Mouse (Mus musculus) left cerebral cortex, adult 9 months (tissue): ENCODE results near the gene Serpina6.
"Not testable (repeated sequence)": the region's sequence is repeated elsewhere in the genome, so short reads cannot be mapped to it uniquely, and the experiment has no call there.

Experiments used
- DNase-seq, 2 experiments: peaks; one replicate each; pipeline ENCODE4 v3.0.0; 2022; ENCODE audit warnings: low spot score in 2 of 2

Serpina6 gene

GRCm38 (mm10) chr12:103656848-103657626 is at the start of gene Serpina6:
Gene Serpina6, minus strand, starts transcription at chr12:103657212.
- DNase-seq = no peak

GRCm38 (mm10) chr12:103706113-103706512 is 49.1 kb upstream of the Serpina6 start:
- DNase-seq = no peak

GRCm38 (mm10) chr12:103705547-103705946 is 48.5 kb upstream of the Serpina6 start:
- DNase-seq = no peak

- no peak for DNase-seq
Observed at GRCm38 (mm10) chr12:103700144-103700750, 43.2 kb upstream of the Serpina6 start.

- no peak for DNase-seq
Observed at GRCm38 (mm10) chr12:103695429-103695828, 38.4 kb upstream of the Serpina6 start, which contains the start of gene Serpina1f. Gene Serpina1f, minus strand, starts transcription at chr12:103695529.

GRCm38 (mm10) chr12:103688221-103688814 is 31.3 kb upstream of the Serpina6 start:
- no peak for DNase-seq

GRCm38 (mm10) chr12:103687021-103687420 is 30.0 kb upstream of the Serpina6 start:
- no peak for DNase-seq

GRCm38 (mm10) chr12:103686050-103686449 is 29.0 kb upstream of the Serpina6 start:
- DNase-seq = peak; percentile 25 to 51

- DNase-seq = no peak
Observed at GRCm38 (mm10) chr12:103685386-103685785, 28.4 kb upstream of the Serpina6 start.

- DNase-seq = no peak
Observed at GRCm38 (mm10) chr12:103683775-103684174, 26.8 kb upstream of the Serpina6 start.

- DNase-seq = no peak
Observed at GRCm38 (mm10) chr12:103681739-103682138, 24.7 kb upstream of the Serpina6 start.

GRCm38 (mm10) chr12:103681169-103681568 is 24.2 kb upstream of the Serpina6 start:
- no peak for DNase-seq

- DNase-seq = not testable (repeated sequence)
Observed at GRCm38 (mm10) chr12:103679853-103680252, 22.8 kb upstream of the Serpina6 start.

GRCm38 (mm10) chr12:103676039-103676438 is 19.0 kb upstream of the Serpina6 start, which contains the start of gene Serpina16:
Gene Serpina16, minus strand, starts transcription at chr12:103676139.
- DNase-seq = no peak

- DNase-seq = no peak
Observed at GRCm38 (mm10) chr12:103673179-103673578, 16.2 kb upstream of the Serpina6 start.

- no peak for DNase-seq
Observed at GRCm38 (mm10) chr12:103671483-103671882, 14.5 kb upstream of the Serpina6 start.

GRCm38 (mm10) chr12:103670964-103671363 is 14.0 kb upstream of the Serpina6 start:
- no peak for DNase-seq

GRCm38 (mm10) chr12:103670344-103670743 is 13.3 kb upstream of the Serpina6 start:
- peak; percentile 4 to 20 for DNase-seq

- DNase-seq = no peak
Observed at GRCm38 (mm10) chr12:103665286-103665685, 8.3 kb upstream of the Serpina6 start.

GRCm38 (mm10) chr12:103662053-103662452 is 5.0 kb upstream of the Serpina6 start:
- not testable (repeated sequence) for DNase-seq

GRCm38 (mm10) chr12:103660076-103660475 is 3.1 kb upstream of the Serpina6 start:
- no peak for DNase-seq

- no peak for DNase-seq
Observed at GRCm38 (mm10) chr12:103659171-103659570, 2.2 kb upstream of the Serpina6 start.

- no peak for DNase-seq
Observed at GRCm38 (mm10) chr12:103657991-103658390, 979 bp upstream of the Serpina6 start.
